Mouse (Mus musculus): ENCODE measurements around the gene Stoml2.

The Stoml2 gene

DNA sequence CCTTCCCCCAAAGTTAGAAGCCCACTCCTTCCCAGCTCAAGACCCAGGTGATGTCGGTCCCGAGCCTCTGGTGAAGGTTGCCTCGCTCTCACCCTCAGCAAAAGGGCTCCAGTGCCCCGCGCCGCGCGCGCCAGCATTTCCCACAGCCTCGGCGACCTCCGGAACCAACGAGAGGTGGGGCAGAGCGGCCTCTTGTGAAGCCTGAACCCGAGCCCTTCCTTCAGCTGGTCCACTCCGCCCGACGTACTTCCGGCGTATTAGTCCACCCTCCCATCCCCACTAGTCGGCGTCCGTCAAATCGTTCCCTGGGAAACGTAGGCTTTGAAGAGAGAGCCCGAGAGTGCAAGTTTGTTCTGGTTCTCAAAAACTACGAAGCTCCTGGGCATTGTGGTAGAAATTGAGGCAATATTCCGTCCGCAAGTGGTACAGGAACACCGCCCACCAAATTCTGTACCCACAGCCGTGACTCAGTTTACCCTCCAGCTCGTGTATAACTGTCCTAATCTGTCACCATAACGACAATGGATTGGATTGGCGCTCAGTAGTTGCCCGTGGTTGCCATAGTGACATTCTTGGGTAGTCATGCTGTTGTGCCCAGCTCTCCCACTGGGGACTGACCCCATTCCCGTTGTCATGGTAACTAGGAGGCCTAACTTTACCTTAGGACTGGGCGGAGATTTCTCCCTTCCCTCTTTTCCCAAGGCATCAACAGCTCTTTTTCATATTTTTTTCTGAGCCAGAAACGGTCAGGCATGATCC, at the start of gene Stoml2:
Stoml2 (minus strand) TSS at position 474 of the 759 bp plus-strand sequence.
- peak; percentile 92 to 95 for DNase-seq (ENCODE audit: low spot score in 2 of 2)

GRCm38 (mm10) chr4:43078071-43078718, 46.7 kb upstream of the Stoml2 start:
- DNase-seq (ENCODE audit: low spot score in 2 of 2), result no peak

GRCm38 (mm10) chr4:43074923-43075322, 43.4 kb upstream of the Stoml2 start:
- no peak for DNase-seq (ENCODE audit: low spot score in 2 of 2)

GRCm38 (mm10) chr4:43065471-43065870, 34.0 kb upstream of the Stoml2 start:
- no peak for DNase-seq (ENCODE audit: low spot score in 2 of 2)

DNA sequence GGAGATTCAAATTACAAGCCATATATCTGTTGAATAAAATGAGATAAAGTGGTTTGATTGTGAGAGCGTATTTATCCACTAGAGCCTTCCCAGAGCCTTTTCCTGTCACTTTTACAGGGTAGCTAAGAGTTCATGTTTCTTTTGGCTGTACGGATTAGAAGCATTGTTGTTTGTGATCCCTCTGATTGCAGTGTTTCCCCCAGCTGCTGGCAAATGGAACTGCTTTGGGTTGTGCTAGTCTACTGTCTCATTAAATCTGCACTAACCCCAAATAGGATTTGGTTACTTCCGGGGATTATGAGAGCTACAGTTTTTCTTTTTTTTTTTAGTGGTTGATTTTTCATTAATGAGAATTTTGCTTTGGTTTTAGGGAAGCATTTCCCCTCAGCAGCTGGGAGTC, 28.8 kb upstream of the Stoml2 start:
- DNase-seq (ENCODE audit: low spot score in 2 of 2), result no peak

DNA sequence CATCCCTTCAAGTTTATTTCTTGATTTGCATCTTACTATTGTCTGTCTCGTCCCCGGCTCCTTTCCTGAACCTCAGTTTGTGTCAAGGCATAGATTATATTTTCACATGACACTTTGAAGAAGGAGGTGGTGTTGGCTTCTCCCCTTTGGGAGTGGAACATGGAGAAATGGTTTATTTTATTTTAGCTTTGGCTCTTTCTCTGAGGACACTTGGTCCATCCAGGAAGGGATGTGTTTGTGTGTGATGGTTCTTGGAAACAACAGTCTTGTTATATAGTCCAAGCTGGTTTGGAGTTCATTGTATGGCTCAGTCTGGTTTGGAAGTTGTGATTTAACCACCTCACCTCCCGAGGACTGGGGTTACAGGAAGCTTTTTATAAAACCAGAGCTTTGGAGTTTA, 28.2 kb upstream of the Stoml2 start:
- DNase-seq (ENCODE audit: low spot score in 2 of 2), result no peak

GRCm38 (mm10) chr4:43058753-43059654, 27.5 kb upstream of the Stoml2 start, which contains the start of gene Unc13b:
Gene Unc13b, plus strand, starts transcription at chr4:43058953.
- peak; percentile 78 to 85 for DNase-seq (ENCODE audit: low spot score in 2 of 2)

DNA sequence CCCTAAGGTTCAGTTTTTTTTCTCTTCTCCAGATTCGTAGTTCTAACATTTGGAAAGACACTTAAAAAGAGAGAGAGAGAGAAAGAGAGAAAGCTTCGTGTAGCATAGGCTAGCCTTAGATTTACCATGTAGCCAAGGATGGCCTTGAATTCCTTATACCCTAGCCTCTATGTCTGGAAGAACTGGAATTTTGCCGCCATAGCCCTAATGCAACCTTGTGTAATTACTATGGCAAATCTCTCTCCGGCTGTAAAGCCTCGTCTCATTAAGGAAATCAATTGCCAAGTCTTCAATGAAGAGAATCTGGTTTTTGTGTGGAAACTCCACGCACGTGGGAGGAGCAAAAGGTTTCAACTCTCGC, 26.9 kb upstream of the Stoml2 start:
- no peak for DNase-seq (ENCODE audit: low spot score in 2 of 2)

DNA sequence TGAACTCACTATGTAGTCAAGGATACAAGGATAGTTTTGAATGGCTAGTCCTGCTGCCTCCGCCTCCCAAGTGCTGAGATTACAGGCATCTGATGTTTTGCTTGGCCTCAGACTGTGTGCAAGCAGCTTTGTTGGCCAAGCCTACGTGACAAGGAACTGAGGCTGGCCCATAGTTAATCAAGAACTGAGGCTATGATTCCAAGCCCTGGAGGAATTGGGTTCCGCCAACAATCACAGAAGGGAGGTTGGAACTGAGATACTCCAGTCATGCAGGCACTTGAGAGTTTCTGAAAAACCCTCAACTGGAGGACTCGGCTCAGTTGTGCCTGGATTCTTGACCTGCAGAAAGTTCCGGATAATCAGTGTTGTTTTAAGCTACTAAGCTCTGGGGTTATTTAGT, 26.1 kb upstream of the Stoml2 start:
- no peak for DNase-seq (ENCODE audit: low spot score in 2 of 2)

GRCm38 (mm10) chr4:43052627-43053026, 21.1 kb upstream of the Stoml2 start:
- no peak for DNase-seq (ENCODE audit: low spot score in 2 of 2)

GRCm38 (mm10) chr4:43047231-43047630, 15.7 kb upstream of the Stoml2 start:
- DNase-seq (ENCODE audit: low spot score in 2 of 2), result peak; percentile 71 to 74

DNA sequence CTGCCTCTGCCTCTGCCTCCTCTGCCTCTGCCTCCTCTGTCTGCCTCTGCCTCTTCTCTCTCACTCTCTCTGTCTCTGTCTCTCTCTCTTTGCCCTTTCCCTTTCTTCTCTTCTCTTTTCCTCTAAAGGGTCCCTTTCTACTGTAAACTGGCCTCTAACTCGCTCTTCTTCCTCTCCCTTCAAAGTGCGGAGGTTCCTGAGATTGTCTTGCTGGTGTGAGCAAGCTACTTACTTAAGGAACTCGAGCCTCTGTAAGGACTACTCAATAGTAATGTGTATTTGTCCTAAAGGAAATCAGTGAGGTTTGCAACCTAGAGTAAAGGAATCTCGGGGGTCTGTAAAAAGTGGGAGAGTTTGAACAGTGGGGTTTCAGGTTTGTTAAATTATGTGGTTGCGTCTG, 15.1 kb upstream of the Stoml2 start:
- DNase-seq (ENCODE audit: low spot score in 2 of 2), result no peak

- DNase-seq (ENCODE audit: low spot score in 2 of 2), result peak; percentile 93 to 94
These were observed 14.3 kb upstream of the Stoml2 start, which contains the start of gene Fam214b for GRCm38 (mm10) chr4:43045659-43046302. Gene Fam214b, minus strand, starts transcription at chr4:43046220.

GRCm38 (mm10) chr4:43045285-43045658, 13.8 kb upstream of the Stoml2 start:
- DNase-seq (ENCODE audit: low spot score in 2 of 2), result no peak

DNA sequence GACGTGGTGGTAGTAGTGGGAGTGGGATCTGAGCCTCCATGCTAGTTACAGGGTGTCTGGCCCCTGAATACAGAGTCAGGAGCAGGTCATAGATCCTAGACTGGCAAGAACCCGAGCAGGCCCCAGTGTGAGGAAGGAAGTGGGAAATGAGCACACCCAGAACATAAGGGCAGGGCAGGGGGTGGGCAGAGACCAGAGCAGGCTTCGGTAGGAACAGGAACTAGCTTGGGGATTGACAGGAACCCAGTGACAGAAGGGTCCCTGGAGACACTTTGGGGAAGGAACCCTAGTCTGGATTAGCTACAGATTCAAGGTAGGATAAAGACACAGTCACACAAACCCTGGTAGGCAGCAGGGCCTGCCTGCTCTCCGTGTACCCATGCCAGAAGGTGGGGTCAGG, 13.2 kb upstream of the Stoml2 start:
- DNase-seq (ENCODE audit: low spot score in 2 of 2), result peak in 1 of 2 experiments; percentile 67

DNA sequence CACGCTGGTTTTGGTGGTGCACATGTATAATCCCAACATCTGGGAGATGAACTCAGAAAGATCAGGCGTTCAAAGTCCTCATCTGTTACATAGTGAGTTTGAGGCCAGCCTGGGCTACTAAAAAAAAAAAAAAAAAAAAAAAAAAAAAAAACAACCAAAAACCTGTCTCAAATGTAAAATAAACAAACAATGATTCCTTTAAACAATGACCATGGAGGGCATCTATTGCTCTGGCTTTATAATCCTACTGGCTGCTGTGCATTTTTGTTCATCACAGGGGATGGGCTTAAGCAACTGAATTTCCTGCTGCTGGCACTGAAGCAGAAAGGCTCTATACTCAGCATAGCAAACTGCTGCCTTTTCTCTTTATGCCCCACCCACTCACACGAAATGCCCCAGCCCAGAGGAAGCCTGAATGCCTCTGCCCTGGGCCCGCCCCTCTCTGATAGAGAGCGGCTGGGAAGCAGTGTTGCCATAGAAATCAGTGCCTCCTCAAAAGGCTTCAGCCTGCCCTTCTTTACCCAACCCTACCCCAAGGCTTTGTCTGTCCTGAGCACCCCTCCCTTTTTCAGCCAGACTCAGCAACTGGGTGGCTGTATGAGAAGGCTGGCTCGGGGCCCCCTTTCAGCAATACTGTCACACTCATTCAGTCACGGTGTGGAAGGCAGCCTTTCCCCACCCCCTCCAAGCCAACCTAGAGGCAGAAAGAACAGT, 12.3 kb upstream of the Stoml2 start:
- DNase-seq (ENCODE audit: low spot score in 2 of 2), result peak; percentile 73 to 74

GRCm38 (mm10) chr4:43040881-43041547, 9.5 kb upstream of the Stoml2 start:
- no peak for DNase-seq (ENCODE audit: low spot score in 2 of 2)

- DNase-seq (ENCODE audit: low spot score in 2 of 2), result peak; percentile 97
These were observed 8.6 kb upstream of the Stoml2 start for GRCm38 (mm10) chr4:43040114-43040572.

DNA sequence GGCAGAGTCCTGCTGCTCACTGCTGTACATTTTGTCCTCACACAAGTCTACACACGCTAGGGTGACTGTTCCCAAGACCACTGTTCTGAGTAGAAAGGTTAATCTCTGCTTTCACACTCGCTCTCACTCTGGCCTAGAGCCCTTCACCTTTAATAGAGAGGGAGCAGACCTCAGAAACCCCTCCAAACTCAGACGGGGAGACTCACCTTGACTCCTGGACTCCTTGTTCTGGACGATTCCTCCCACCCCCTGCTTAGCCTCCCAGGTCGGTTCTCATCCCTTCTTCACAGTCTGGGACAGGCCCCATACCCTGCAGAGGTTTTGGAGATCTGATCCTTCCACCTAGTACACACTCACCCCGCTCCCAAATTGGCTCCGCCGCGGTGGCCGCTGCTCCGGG, 8.1 kb upstream of the Stoml2 start:
- no peak for DNase-seq (ENCODE audit: low spot score in 2 of 2)

Measured in spleen, postnatal 4 days (tissue).